Comparison of ENCODE assay signal across 14 mouse cellular contexts in the genomic region with DNA sequence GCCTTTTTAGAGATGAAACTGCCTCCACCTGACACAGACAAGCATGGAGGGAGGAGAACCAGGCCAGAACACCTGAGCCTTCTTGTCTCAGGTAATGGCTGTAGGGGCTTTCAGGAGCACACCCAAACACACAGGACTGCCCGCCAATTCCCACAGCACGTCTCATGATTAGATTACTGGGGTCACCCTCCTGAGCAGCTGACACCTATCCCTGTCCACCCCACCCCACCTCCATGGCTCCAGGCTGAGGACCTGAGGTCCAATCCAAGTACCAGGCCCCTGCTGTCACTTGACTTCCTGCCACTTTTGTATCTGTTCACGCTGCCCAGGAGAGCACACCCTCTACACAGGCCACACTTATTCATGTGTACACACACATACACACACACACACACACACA. TPM values are rescaled to one million over a fixed set of nuclear protein-coding genes. Genes with fewer than 3 reads are reported as not detected.
DNase-seq lines count a peak whose midpoint lies in the region; ATAC-seq and TF ChIP-seq lines count a peak whose summit lies in the region.
"Had no signal": no experiment of that assay in that cellular context is flagged by ENCODE, and none has a peak within 500 bp of the region (broad histone marks: within the 10 kb centered on the region; RNA-seq: fewer than 3 reads in every experiment).

No protein-coding gene starts in this region.

- WGBS in forebrain, embryonic 12.5 days = 89% methylated on average over 3 of the region's 3 CpGs
- 91% methylated on average over 3 of the region's 3 CpGs for WGBS in forebrain, embryonic 14.5 days
- 44% methylated on average over 3 of the region's 3 CpGs for WGBS in lung, embryonic 15.5 days
- WGBS in limb, embryonic 10.5 days = 94% methylated on average over 3 of the region's 3 CpGs

- TF ChIP-seq RAD21 in CH12.LX (IDR thresholded peaks at IDR 0.05; ENCODE audit: low read depth, low read length) = no peak

- no peak overlapping the region for H3K4me3 ChIP-seq in forebrain, embryonic 12.5 days (replicated peaks)
- no peak overlapping the region for H3K4me3 ChIP-seq in forebrain, embryonic 14.5 days (ENCODE audit: low read depth, low read length)
- H3K4me3 ChIP-seq in lung, embryonic 15.5 days = no peak overlapping the region
- peak overlapping the region in 2 of 3 experiments; percentile 11 to 13 for H3K4me3 ChIP-seq in CH12.LX (replicated peaks in 1 of 3; ENCODE audit: low read depth in 2 of 3, low read length in 2 of 3, poor library complexity in 1 of 3)
- H3K4me3 ChIP-seq in limb, embryonic 10.5 days = no peak overlapping the region
- H3K4me3 ChIP-seq: heart, adult 2 months had no signal

- H3K27me3 ChIP-seq in forebrain, embryonic 12.5 days = no peaks in the 10 kb centered on the region
- H3K27me3 ChIP-seq in forebrain, embryonic 14.5 days (replicated peaks; ENCODE audit: control insufficient read depth, insufficient read depth, low read length) = no peaks in the 10 kb centered on the region
- no peaks in the 10 kb centered on the region for H3K27me3 ChIP-seq in lung, embryonic 15.5 days
- no peaks in the 10 kb centered on the region for H3K27me3 ChIP-seq in CH12.LX (replicated peaks)
- no peaks in the 10 kb centered on the region for H3K27me3 ChIP-seq in limb, embryonic 10.5 days (ENCODE audit: low read depth, poor library complexity, severe bottlenecking)

- no peak for TF ChIP-seq CTCF in CH12.LX (conservative IDR thresholded peaks at IDR 0.05 in 1 of 2, IDR thresholded peaks at IDR 0.05 in 1 of 2; ENCODE audit: low read depth in 2 of 2, low read length in 2 of 2)

- peaks cover 28% of the 10 kb centered on the region for H3K4me1 ChIP-seq in forebrain, embryonic 12.5 days
- H3K4me1 ChIP-seq in forebrain, embryonic 14.5 days (ENCODE audit: control insufficient read depth, insufficient read depth, low read length) = peaks cover 6% of the 10 kb centered on the region; the same call in 1 of the 2 replicates
- peaks cover 64% of the 10 kb centered on the region for H3K4me1 ChIP-seq in lung, embryonic 15.5 days
- peaks cover 22 to 68% of the 10 kb centered on the region in 2 experiments for H3K4me1 ChIP-seq in CH12.LX (ENCODE audit: control insufficient read depth in 1 of 2, insufficient read depth in 2 of 2)
- H3K4me1 ChIP-seq in limb, embryonic 10.5 days = peaks cover 57% of the 10 kb centered on the region

- no peak for DNase-seq in forebrain, embryonic 14.5 days (ENCODE audit: low spot score)
- DNase-seq in lung, postnatal 36 days = no peak
- DNase-seq in CH12.LX (ENCODE audit: extremely low read depth) = no peak
- DNase-seq in limb, embryonic 10.5 days (ENCODE audit: low spot score) = no peak
- no peak for DNase-seq in gastrocnemius, postnatal 4 days (ENCODE audit: low spot score in 2 of 2)
- no peak for DNase-seq in layer of hippocampus, adult 9-11 months
- DNase-seq: cerebellum, adult 11 months; heart, adult 2 months; layer of hippocampus, postnatal 36 days; spleen, adult 18-20 months; thymus, adult 18-20 months had no signal

- H3K36me3 ChIP-seq in forebrain, embryonic 12.5 days (replicated peaks) = no peaks in the 10 kb centered on the region
- no peaks in the 10 kb centered on the region for H3K36me3 ChIP-seq in forebrain, embryonic 14.5 days (ENCODE audit: control insufficient read depth, insufficient read depth, low read length)
- no peaks in the 10 kb centered on the region for H3K36me3 ChIP-seq in lung, embryonic 15.5 days
- peaks cover 0 to 3% of the 10 kb centered on the region in 2 experiments for H3K36me3 ChIP-seq in CH12.LX (replicated peaks in 1 of 2; ENCODE audit: control insufficient read depth in 1 of 2, insufficient read depth in 1 of 2, low read length in 1 of 2)
- H3K36me3 ChIP-seq in limb, embryonic 10.5 days = no peaks in the 10 kb centered on the region

- in situ Hi-C loops in CH12.LX (cut with MboI; ENCODE audit: low pct_ligation_motif_present, low pct_unique_long_range_greater_than_20kb, low sequenced_read_pairs) = loop anchor here (25.0 kb wide), 1 partner anchor 413 kb away; a partner anchor contains a TSS

- H3K79me2 ChIP-seq in CH12.LX (replicated peaks; ENCODE audit: control insufficient read depth, extremely low read depth, insufficient read depth, poor library complexity, severe bottlenecking) = peaks cover 27% of the 10 kb centered on the region

- no peak for TF ChIP-seq EP300 in CH12.LX (IDR thresholded peaks at IDR 0.05; ENCODE audit: low read length)

- no peak for ATAC-seq in forebrain, embryonic 12.5 days (ENCODE audit: low FRiP score)
- ATAC-seq in forebrain, embryonic 14.5 days = no peak
- no peak for ATAC-seq in lung, embryonic 15.5 days (ENCODE audit: borderline replicate concordance, extremely low read depth, low FRiP score, low TSS enrichment)

- H3K27ac ChIP-seq in forebrain, embryonic 12.5 days = 0 out of 2 replicates have a peak overlapping the region, but pooled peaks have one; percentile 13
- H3K27ac ChIP-seq in forebrain, embryonic 14.5 days (ENCODE audit: low read depth, low read length) = no peak overlapping the region
- H3K27ac ChIP-seq in lung, embryonic 15.5 days = peak overlapping the region; percentile 97
- H3K27ac ChIP-seq in CH12.LX (ENCODE audit: insufficient read depth, low read depth) = peak overlapping the region; percentile 97
- peak overlapping the region; percentile 23; the same call in 1 of the 2 replicates for H3K27ac ChIP-seq in limb, embryonic 10.5 days
- H3K27ac ChIP-seq: heart, adult 2 months had no signal

- dilution Hi-C loops in CH12.LX (cut with MboI; ENCODE audit: extremely low pct_ligation_motif_present, extremely low pct_unique_long_range_greater_than_20kb, low sequenced_read_pairs) = no loop called here

- no peak overlapping the region for H3K4me2 ChIP-seq in forebrain, embryonic 12.5 days
- H3K4me2 ChIP-seq in forebrain, embryonic 14.5 days (ENCODE audit: low read length) = no peak overlapping the region
- H3K4me2 ChIP-seq in lung, embryonic 15.5 days = peak overlapping the region; percentile 83; the same call in 1 of the 2 replicates
- H3K4me2 ChIP-seq in CH12.LX (ENCODE audit: insufficient read depth, low read depth, poor library complexity, severe bottlenecking) = peak overlapping the region; percentile 95

- no peak overlapping the region for H3K9ac ChIP-seq in forebrain, embryonic 12.5 days
- no peak overlapping the region for H3K9ac ChIP-seq in forebrain, embryonic 14.5 days (ENCODE audit: low read length)
- no peak overlapping the region for H3K9ac ChIP-seq in lung, embryonic 15.5 days
- peak overlapping the region; percentile 55; the same call in 1 of the 2 replicates for H3K9ac ChIP-seq in CH12.LX (ENCODE audit: insufficient read depth, low read depth)

- no peak for TF ChIP-seq POLR2A in CH12.LX (IDR thresholded peaks at IDR 0.05; ENCODE audit: low read depth, low read length)

- no peaks in the 10 kb centered on the region for H3K9me3 ChIP-seq in forebrain, embryonic 12.5 days
- no peaks in the 10 kb centered on the region for H3K9me3 ChIP-seq in forebrain, embryonic 14.5 days (replicated peaks; ENCODE audit: control insufficient read depth, low read length)
- H3K9me3 ChIP-seq in lung, embryonic 15.5 days = no peaks in the 10 kb centered on the region
- H3K9me3 ChIP-seq in CH12.LX (replicated peaks; ENCODE audit: low read length) = no peaks in the 10 kb centered on the region
- no peaks in the 10 kb centered on the region for H3K9me3 ChIP-seq in limb, embryonic 10.5 days (replicated peaks)

TF ChIP-seq in CH12.LX, 34 proteins besides CTCF, POLR2A, EP300 and RAD21:
- TF ChIP-seq SIN3A (IDR thresholded peaks at IDR 0.05; ENCODE audit: low read length) = no peak
- TF ChIP-seq NRF1 (IDR thresholded peaks at IDR 0.05; ENCODE audit: low read depth, low read length) = no peak
- TF ChIP-seq SMC3 (IDR thresholded peaks at IDR 0.05; ENCODE audit: low read depth, low read length) = no peak
- TF ChIP-seq JUN (IDR thresholded peaks at IDR 0.05; ENCODE audit: insufficient read depth, low read depth, low read length) = no peak
- no peak for TF ChIP-seq ZC3H11A (IDR thresholded peaks at IDR 0.05; ENCODE audit: low read depth, low read length)
- TF ChIP-seq GABPA (IDR thresholded peaks at IDR 0.05; ENCODE audit: insufficient replicate concordance, low read depth, low read length) = no peak
- no peak for TF ChIP-seq ZMIZ1 (IDR thresholded peaks at IDR 0.05; ENCODE audit: low read depth, low read length)

RNA-seq across cellular contexts. Expression of a gene that starts 2.4 kb away (rescaled TPM):
- 30.1 and 30.8 TPM in 2 replicates for polyA plus RNA-seq in forebrain, embryonic 12.5 days (2016; fragmentation: Nextera tagmentation; extraction: Ambion mirVana)
- 14.0 and 18.9 TPM in 2 replicates for polyA plus RNA-seq in forebrain, embryonic 14.5 days (2014; fragmentation: Nextera tagmentation; extraction: Ambion mirVana)
- polyA plus RNA-seq in lung, embryonic 15.5 days (2015; fragmentation: Nextera tagmentation; extraction: Ambion mirVana) = 19.1 and 20.2 TPM in 2 replicates
- 18.7 and 20.9 TPM in 2 replicates for total RNA-seq in CH12.LX (2012; rRNA removed)
- 9.1 and 9.3 TPM in 2 replicates for total RNA-seq in CH12.LX (2014; rRNA removed)
- polyA plus RNA-seq in CH12.LX (2012; ENCODE audit: insufficient read length, low read depth) = 12.7 and 14.8 TPM in 2 replicates
- polyA plus RNA-seq in limb, embryonic 10.5 days (2016; fragmentation: Nextera tagmentation; extraction: Ambion mirVana) = 17.0 and 18.2 TPM in 2 replicates
- total RNA-seq in gastrocnemius, postnatal 4 days (2021) = 10 to 100 TPM; 11.5 to 15.7 TPM

RNA-seq across cellular contexts. Expression of a gene that starts 20.7 kb away (rescaled TPM):
- 1.2 and 2.0 TPM in 2 replicates for polyA plus RNA-seq in forebrain, embryonic 12.5 days (2016; fragmentation: Nextera tagmentation; extraction: Ambion mirVana)
- 0.72 and 1.6 TPM in 2 replicates for polyA plus RNA-seq in forebrain, embryonic 14.5 days (2014; fragmentation: Nextera tagmentation; extraction: Ambion mirVana)
- polyA plus RNA-seq in lung, embryonic 15.5 days (2015; fragmentation: Nextera tagmentation; extraction: Ambion mirVana) = 4.8 and 5.3 TPM in 2 replicates
- total RNA-seq in CH12.LX (2012; rRNA removed) (9.3 and 15.4 TPM in 2 replicates), CH12.LX (2014; rRNA removed) (7.6 and 9.2 TPM in 2 replicates)
- polyA plus RNA-seq in CH12.LX (2012; ENCODE audit: insufficient read length, low read depth) = 9.7 and 10.5 TPM in 2 replicates
- 1.2 and 1.5 TPM in 2 replicates for polyA plus RNA-seq in limb, embryonic 10.5 days (2016; fragmentation: Nextera tagmentation; extraction: Ambion mirVana)
- total RNA-seq in gastrocnemius, postnatal 4 days (2021) = 1 to 10 TPM; 3.8 to 4.0 TPM

RNA-seq across cellular contexts. Expression of a gene that starts 40.4 kb away (rescaled TPM):
- polyA plus RNA-seq in forebrain, embryonic 12.5 days (2016; fragmentation: Nextera tagmentation; extraction: Ambion mirVana) = 0.96 and 1.4 TPM in 2 replicates
- polyA plus RNA-seq in forebrain, embryonic 14.5 days (2014; fragmentation: Nextera tagmentation; extraction: Ambion mirVana) = 1.4 and 2.6 TPM in 2 replicates
- polyA plus RNA-seq in lung, embryonic 15.5 days (2015; fragmentation: Nextera tagmentation; extraction: Ambion mirVana) = 3.1 and 4.4 TPM in 2 replicates
- 0.21 and 1.5 TPM in 2 replicates for total RNA-seq in CH12.LX (2012; rRNA removed)
- total RNA-seq in CH12.LX (2014; rRNA removed) = not detected in 2 replicates
- 0.84 and 1.2 TPM in 2 replicates for polyA plus RNA-seq in CH12.LX (2012; ENCODE audit: insufficient read length, low read depth)
- polyA plus RNA-seq in limb, embryonic 10.5 days (2016; fragmentation: Nextera tagmentation; extraction: Ambion mirVana) = 2.6 and 3.1 TPM in 2 replicates
- 1 to 10 TPM; 5.0 to 9.0 TPM for total RNA-seq in gastrocnemius, postnatal 4 days (2021)
- polyA plus RNA-seq: erythroblast, embryonic 14.5 days had no signal

Comparison
In these comparisons a context has a peak if more than half of its experiments do, and no peak if none do; other contexts are left out.
1. H3K4me2 ChIP-seq: peak in lung, embryonic 15.5 days (single experiment) and CH12.LX (single experiment); none in forebrain, embryonic 12.5 days (single experiment) and forebrain, embryonic 14.5 days (single experiment).
2. H3K4me3 ChIP-seq: peak in CH12.LX (2 of 3); none in forebrain, embryonic 12.5 days (single experiment), forebrain, embryonic 14.5 days (single experiment), lung, embryonic 15.5 days (single experiment) and limb, embryonic 10.5 days (single experiment).